Mouse (Mus musculus) kidney, adult 8-10 months (tissue): ENCODE data around the gene Ptpn22.

Experiments used
- DNase-seq, 2 experiments: peaks; one replicate each; pipeline ENCODE4 v3.0.0; 2022

The Ptpn22 gene

GRCm38 (mm10) chr3:103944794-103945562 lies 85.4 kb downstream of the Ptpn22 start:
- no peak for DNase-seq

DNA sequence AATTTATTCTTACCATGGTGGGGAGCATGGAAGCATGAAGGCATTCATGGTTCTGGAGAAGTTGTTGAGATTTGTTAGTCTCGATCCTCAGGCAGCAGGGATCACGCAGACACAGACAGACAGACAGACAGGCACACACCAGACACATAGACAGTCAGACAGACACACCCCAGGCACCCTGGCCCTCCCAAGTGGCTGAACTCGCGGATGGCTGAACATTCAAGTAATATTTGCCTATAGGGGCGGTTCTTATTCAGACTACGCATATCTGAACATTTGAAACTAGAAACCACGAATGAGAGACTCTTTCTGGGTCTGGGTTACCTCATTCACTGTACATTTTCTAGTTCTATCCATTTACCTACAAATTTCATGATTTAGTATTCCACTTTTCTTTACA lies 89.1 kb downstream of the Ptpn22 start:
- no peak for DNase-seq

DNA sequence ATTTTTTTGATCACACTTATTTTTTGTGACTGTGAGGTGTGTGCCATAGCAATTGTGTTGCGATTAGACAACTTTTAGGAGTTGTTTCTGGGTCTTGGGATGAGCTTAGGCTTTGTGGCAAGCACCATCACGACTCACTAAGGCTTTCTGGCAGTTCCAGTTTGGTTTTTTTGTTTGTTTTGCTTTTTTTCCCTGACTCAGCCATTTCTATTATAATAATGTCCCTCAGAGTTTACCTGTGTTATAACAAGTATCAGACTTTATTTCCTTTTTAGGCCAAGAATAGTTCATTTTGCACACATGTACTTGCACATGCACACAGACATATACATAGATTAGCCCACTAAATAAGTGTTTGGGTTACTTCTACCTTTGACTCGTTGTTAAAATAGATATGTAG lies 101.0 kb downstream of the Ptpn22 start:
- DNase-seq, result no peak
